Mouse (Mus musculus): ENCODE data around the gene Dlx1.

- no peak for TF ChIP-seq CTCF (IDR thresholded peaks at IDR 0.05; ENCODE audit: borderline replicate concordance, extremely low read depth, insufficient read depth, insufficient read length)
- no peak for TF ChIP-seq POLR2A (IDR thresholded peaks at IDR 0.05; ENCODE audit: borderline replicate concordance, extremely low read depth, insufficient read depth, insufficient read length, poor library complexity, severe bottlenecking)
Measured at GRCm38 (mm10) chr2:71497175-71497574, 30.7 kb upstream of the Dlx1 start.

Measured in brain, embryonic 14.5 days (tissue).